Mouse (Mus musculus) left cerebral cortex, postnatal 14 days (tissue): ENCODE results near the gene Gm10160. TPM values are rescaled to one million over a fixed set of nuclear protein-coding genes. Genes with fewer than 3 reads are reported as not detected.

Experiments used
- DNase-seq, 2 experiments: peaks; one replicate each; pipeline ENCODE4 v3.0.0; 2021 to 2022; ENCODE audit warnings: low spot score in 2 of 2, mixed read lengths in 1 of 2
- intact Hi-C: fragments of 180-260 bp; cut with DNase I; formaldehyde crosslinking; loops from one replicate; pipeline ENCODE4 v1.15.1; 2025
- total RNA-seq, 2 experiments: library from RNA; stranded (reverse); gene quantifications; 2 replicates each; pipeline ENCODE4 v1.2.3; 2021

Gm10160 gene
- total RNA-seq, 2 experiments from 2014 or later, result not detected

- no peak for DNase-seq
- intact Hi-C loops, result loop anchor here (10.0 kb wide), 1 partner anchor 76 kb away; the partner anchor contains the start of gene 3110040N11Rik
These were observed 5.4 kb upstream of the Gm10160 start for GRCm38 (mm10) chr7:81860996-81861395.

- peak in 1 of 2 experiments; percentile 60 for DNase-seq
- intact Hi-C loops, result loop anchor here (10.0 kb wide), 1 partner anchor 75 kb away; the partner anchor contains the start of gene 3110040N11Rik
These were observed 4.5 kb upstream of the Gm10160 start for GRCm38 (mm10) chr7:81860071-81860470.

DNA sequence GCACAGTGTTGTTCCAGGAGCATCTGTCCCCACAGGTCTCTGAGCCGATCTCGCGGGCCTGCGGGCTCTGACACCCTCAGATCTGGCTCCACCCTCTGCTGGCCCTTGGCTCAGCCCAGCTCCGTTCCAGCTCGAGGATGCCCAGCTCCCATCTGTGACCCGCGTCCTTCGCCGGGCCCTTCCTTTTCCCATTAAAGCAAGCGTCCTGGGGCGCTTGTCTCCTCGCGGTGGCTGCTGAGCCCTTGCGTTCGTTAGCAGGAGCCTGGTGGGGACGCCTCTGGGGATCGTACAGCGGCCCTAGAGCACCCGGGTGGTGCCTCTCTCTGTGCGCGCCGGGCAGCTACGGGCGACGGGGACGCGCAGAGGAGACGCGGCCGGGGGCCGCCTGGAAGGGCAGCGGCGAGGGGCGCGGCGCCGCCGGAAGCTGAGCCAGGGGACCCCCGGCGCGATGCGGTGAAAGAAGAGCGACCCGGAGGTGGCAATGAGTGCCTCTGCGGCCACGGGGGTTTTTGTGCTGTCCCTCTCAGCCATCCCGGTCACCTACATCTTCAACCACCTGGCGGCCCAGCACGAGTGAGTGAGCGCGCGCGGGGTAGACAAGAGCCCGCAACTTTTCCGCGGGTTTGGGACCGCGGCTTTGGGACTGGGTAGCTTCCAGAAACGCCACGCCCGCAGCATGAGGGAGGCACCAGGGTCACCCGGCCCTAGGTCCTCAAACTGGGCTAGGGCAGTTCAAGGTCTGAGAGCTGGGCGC lies 3.6 kb upstream of the Gm10160 start, which contains the start of gene Tm6sf1:
Gene Tm6sf1 (plus strand): TSS at position 34 of the 754 bp plus-strand sequence.
- intact Hi-C loops, result no loop called here
- peak in 1 of 2 experiments; percentile 37 for DNase-seq

DNA sequence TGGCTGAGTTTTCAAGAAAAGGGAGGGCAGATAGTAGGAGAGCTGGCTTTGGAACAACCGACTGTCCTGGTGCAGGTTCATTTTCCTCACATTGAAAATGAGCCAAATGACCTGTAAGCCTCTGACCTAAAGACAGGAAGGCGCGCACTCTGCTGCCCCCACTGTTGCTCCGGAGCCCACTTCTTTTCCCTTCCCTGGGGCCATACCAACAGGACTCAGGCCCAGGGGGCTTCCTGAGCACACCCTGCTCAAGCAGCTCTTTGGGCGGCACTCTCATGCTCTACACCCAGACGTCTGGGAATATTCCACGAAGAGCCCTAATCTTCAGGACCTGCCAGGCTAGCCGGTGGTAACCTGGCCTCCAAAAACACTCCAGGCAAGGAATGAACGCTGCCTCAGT lies 2.6 kb upstream of the Gm10160 start:
- no peak for DNase-seq
- intact Hi-C loops, result no loop called here

- no peak for DNase-seq
- intact Hi-C loops, result no loop called here
These were observed 627 bp upstream of the Gm10160 start for GRCm38 (mm10) chr7:81856221-81856620.

- no peak for DNase-seq
- intact Hi-C loops, result no loop called here
These were observed 856 bp downstream of the Gm10160 start for GRCm38 (mm10) chr7:81854568-81855307.

DNA sequence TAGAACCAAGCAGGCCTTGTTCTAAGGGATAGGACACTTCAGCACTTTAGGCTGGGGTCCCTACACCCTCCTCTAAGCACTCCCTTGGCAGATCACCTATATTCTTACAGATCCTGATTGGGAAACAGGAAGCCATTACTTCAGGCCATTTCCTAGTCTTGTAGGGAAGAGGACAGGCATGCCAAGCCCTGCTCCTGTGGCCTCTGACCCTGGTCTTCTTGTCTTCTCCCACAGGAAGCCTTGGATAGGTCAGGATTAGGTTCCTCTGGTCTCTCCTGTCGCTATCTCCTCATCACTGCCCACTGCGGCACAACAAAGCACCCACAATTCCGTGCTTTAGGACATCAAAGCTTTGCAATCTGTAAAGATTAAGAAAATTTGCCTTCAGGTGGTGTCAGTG lies 3.9 kb downstream of the Gm10160 start:
- DNase-seq, result no peak
- intact Hi-C loops, result no loop called here

DNA sequence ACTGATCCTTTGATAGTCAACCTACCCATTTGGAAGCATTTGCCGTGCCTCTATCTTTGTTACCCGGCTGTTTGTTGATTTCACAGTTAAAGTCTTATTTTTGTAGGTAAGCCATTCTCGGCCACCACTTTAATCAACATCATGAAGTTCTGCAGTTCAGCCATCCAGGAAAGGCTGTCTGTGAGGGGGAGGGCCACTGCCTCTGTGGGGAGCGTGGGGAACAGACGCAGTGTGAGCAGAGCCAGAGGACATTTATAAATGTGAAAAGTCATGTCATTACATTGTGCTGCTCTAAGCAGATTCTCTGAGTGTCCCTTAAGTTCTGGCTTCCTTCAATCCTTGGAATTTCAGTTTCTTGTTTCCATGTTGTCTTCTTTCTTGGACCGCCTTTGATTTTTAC lies 5.4 kb downstream of the Gm10160 start:
- intact Hi-C loops, result no loop called here
- DNase-seq, result no peak

GRCm38 (mm10) chr7:81849633-81850032 lies 6.0 kb downstream of the Gm10160 start:
- intact Hi-C loops, result no loop called here
- no peak for DNase-seq

DNA sequence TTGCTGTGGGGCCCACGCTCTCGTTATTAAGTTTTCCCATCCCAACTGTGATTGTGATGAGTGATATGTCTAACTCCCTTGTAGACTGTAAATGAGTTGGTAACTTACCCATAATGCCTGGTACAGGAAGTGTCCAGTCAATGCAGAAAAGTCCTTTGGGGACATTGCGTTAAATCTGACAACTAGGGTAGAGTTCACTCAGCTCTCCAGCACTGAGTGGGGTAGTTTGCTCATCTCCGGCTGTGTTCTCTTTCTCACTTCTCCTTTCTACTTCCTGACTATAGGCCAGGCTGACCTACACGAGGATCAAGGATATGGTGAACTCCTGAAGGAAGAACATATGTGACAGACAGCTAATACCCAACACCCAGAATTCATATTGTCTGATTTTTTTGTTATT lies 6.4 kb downstream of the Gm10160 start:
- intact Hi-C loops, result no loop called here
- DNase-seq, result no peak

- no peak for DNase-seq
- intact Hi-C loops, result no loop called here
These were observed 7.8 kb downstream of the Gm10160 start for GRCm38 (mm10) chr7:81847777-81848176.

DNA sequence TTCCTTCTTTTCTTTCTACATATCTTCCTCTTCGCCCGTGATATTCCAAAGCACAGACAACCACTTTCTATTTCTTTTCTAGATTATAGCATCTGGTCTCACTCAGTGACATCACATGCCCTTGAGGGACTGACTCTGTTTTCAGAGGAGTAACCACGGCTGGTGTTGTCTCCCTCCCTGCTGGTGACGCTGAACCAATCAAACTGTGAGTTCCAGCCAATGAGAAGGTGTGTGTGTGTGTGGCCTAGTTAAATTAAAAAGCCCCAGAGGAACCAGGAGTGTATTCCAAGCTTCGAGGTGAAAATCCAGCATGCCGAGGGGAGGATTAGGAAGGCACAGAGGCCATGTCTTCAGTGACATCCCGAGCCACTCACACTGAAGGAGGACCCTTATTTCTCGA lies 8.6 kb downstream of the Gm10160 start:
- intact Hi-C loops, result no loop called here
- no peak for DNase-seq

DNA sequence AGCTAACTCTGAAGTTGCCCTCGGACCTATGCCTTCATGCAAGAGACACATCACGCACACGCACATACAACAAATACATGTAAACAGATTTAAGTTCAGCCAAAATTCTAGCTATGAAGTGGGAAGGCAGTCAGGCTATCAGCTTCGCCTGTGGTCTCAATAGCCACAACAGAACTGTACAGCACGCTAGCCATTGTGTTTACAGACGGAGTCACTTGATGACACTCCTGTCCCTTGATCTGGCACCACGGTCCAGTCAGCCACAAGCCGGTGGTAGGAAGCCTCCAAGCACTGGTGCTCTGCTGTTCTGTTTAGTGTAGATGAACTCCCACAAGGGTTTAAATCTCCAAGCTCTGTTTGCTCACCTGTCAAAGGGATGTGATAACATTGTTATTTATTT lies 9.6 kb downstream of the Gm10160 start:
- intact Hi-C loops, result no loop called here
- DNase-seq, result no peak

GRCm38 (mm10) chr7:81845313-81845712 lies 10.3 kb downstream of the Gm10160 start:
- DNase-seq, result no peak
- intact Hi-C loops, result no loop called here

- DNase-seq, result no peak
- intact Hi-C loops, result no loop called here
These were observed 10.8 kb downstream of the Gm10160 start for GRCm38 (mm10) chr7:81844801-81845200.

GRCm38 (mm10) chr7:81843903-81844302 lies 11.7 kb downstream of the Gm10160 start:
- no peak for DNase-seq
- intact Hi-C loops, result no loop called here

- intact Hi-C loops, result no loop called here
- no peak for DNase-seq
These were observed 12.6 kb downstream of the Gm10160 start for GRCm38 (mm10) chr7:81842998-81843397.

- intact Hi-C loops, result no loop called here
- DNase-seq, result no peak
These were observed 13.5 kb downstream of the Gm10160 start for GRCm38 (mm10) chr7:81842141-81842540.

GRCm38 (mm10) chr7:81841439-81841838 lies 14.2 kb downstream of the Gm10160 start:
- DNase-seq, result no peak
- intact Hi-C loops, result no loop called here

- DNase-seq, result peak; percentile 49 to 78
- intact Hi-C loops, result no loop called here
These were observed 14.9 kb downstream of the Gm10160 start for GRCm38 (mm10) chr7:81840661-81841181.
